Mouse (Mus musculus): Measurements from ENCODE around the gene Rara.
A peak's percentile ranks its signal among the peaks of the same experiment; 100 is the strongest.

Gene Rara

DNA sequence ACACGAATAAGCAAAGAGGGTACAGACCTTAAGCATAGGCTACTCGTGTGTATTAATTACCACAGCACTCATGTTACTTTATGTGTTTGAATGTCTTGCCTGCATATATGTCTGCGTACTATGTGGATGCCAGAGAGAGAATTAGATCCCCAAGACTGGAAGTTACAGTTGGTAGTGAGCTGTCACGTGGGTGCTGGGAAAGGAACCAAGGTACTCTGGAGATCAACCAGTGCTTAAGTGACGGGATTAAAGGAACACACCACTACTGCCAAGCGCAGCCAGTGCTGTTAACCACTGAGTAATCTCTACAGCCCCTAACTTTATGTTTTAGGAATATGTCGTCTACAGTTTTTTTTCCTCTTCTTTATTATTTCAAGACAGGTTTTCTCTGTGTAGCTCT, 68.4 kb downstream of the Rara start:
- DNase-seq (ENCODE audit: low read depth, low spot score): no peak

- DNase-seq (ENCODE audit: low read depth, low spot score): no peak
Observed at GRCm38 (mm10) chr11:98997659-98998058, 70.0 kb downstream of the Rara start.

- DNase-seq (ENCODE audit: low read depth, low spot score): no peak
Observed at GRCm38 (mm10) chr11:98998776-98999175, 71.2 kb downstream of the Rara start.

DNA sequence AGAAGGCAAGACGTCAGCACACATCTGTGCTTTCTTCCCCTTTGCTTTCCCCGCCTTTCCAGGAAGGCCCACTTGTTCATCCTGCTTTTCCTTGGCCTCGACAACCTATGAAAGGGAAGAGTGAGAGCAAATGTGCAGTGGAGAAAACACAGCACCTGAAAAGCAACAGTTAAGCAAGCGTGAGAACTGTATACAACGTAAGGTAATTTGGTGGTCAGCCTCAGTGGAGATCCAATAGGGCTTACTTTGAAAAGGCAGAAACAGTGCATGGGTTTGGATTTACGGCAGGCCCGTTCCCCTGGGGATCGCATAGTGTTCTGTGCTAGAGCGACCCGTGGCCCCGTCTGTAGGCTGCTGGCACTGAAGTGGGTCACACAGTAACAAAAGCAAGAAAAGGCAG, 71.6 kb downstream of the Rara start:
- no peak for DNase-seq (ENCODE audit: low read depth, low spot score)

DNA sequence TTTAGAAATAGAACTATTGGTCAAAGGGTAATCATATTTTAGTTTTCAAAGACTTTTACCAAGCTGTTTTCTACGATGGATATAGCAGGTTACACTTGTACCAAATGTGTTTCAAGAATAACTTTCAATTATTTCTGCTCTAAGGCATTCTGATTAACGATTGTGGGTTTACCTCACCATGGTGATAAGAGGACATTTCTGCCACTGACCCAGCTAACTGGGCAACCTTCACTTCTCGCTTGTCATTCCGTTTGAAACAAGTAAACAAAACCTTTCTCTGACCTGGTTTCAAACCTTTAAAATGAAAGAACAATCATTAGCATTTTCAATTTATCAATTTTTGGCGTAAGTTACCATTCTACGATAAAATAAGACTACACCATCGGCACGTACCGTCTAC, 79.2 kb downstream of the Rara start:
- DNase-seq (ENCODE audit: low read depth, low spot score): no peak

- no peak for DNase-seq (ENCODE audit: low read depth, low spot score)
Observed at GRCm38 (mm10) chr11:99010124-99010523, 82.5 kb downstream of the Rara start.

GRCm38 (mm10) chr11:99010706-99011105, 83.1 kb downstream of the Rara start:
- DNase-seq (ENCODE audit: low read depth, low spot score): no peak

- DNase-seq (ENCODE audit: low read depth, low spot score): no peak
Observed at GRCm38 (mm10) chr11:99013856-99014255, 86.2 kb downstream of the Rara start.

DNA sequence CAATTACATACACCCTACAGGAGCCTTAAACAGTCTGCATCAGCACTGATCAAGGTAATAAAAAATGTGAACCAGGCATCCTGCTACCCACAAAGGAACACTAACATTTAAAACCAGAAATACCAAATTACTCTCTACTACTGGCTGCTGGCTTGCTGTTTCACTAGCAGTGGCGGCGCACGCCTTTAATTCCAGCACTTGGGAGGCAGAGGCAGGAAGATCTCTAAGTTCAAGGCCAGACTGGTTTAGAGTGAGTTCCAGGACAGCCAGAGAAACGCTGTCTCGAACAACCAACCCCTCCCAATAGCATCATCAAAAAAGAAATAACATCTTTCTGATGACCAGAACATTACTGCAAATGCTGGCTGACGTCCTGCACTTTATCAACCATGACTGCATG, 92.2 kb downstream of the Rara start:
- no peak for DNase-seq (ENCODE audit: low read depth, low spot score)

DNA sequence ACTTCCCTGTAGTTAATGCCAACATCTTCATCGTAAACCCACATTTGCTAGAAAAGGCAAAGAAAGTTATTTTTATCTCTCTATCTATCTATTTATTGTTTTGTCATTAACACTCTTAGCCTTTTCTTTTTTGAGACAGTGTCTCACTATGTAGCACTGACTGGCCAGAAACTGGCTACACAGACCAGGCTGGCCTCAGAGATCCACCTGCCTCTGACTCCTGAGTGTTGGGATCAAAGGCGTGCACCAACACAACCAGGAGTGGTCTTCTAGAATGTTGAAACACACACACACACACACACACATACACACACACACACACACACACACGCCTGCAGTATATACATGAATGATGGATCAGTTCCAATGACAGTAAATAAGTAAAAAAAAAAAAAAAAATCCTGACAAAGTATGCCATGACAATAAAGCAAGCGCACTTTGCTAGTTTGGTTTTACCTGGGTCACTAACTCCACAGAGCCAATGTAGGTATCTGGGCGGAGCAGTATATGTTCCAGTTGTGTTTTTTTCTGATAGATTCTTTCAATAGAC, 94.8 kb downstream of the Rara start:
- no peak for DNase-seq (ENCODE audit: low read depth, low spot score)

GRCm38 (mm10) chr11:99023094-99023493, 95.5 kb downstream of the Rara start:
- peak; percentile 42 for DNase-seq (ENCODE audit: low read depth, low spot score)

DNA sequence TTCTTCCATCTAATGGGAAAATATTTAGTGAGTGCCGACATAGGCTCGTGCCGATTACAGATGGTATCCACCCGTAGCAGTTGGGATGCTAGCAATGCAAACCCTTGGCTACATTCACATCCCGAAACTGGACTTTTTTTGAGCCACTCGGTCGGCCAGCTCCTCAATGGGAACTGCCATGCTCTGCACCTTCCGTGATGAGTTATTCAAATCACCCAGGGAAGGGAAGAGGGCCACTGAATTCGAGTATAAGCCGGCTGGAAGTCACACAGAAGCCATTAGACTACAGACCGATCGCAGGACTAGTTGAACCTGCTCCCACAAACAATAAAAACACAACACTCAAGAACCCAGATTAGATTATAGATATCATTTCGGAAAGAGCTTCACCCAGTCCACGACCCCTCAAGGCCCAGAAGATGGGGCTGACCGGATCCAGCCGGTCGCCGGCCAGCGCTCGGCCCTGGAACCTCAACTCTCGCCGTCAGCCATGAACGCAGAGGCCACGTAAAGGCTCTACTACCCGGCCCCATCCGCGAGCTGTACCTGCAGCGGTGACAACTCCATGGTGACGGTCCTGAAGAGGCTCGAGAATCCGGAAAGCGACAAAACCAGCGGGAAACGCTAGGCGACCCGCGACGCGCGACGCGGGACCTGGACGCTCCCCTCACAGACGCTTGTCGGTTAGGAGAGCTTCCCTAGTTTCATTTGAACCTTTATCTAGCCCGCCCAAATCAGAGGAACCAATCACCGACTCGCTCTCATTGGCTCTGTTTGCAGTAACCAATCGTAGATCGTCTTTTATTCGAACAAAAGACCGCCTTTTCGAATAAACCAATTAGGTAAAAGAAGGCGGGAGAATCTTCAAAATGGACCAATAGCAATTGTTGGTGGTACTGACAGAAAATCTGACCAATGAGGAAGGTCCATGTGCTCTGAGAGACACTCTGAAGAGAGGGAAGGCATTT, 96.2 kb downstream of the Rara start, which contains the start of gene Top2a:
Gene Top2a (minus strand): TSS at position 690 of the 968 bp plus-strand sequence.
- peak; percentile 99 for DNase-seq (ENCODE audit: low read depth, low spot score)
